34 mouse cellular contexts compared by ENCODE assay signal in the genomic region with DNA sequence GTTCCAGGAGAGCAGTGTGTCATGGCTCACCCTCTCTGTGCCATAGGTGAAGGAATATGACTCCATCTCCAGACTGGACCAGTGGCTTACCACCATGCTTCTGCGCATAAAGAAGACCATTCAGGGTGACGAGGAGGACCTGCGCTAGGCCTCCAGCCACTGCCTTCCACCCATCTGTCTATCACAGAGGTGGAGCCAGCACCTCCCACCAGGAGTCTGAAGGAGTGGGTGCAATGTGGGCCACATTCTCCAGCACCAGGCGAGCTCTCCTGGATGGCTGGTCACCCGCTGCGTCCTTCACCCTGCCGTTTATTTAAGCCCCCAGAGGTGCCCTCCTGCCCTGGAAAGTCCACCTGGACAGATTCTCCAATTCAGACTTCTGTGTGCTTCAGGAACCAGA. TPM values are rescaled to one million over a fixed set of nuclear protein-coding genes. Genes with fewer than 3 reads are reported as not detected.
"Had no signal": no experiment of that assay in that cellular context is flagged by ENCODE, and none has a peak within 500 bp of the region (broad histone marks: within the 10 kb centered on the region; RNA-seq: fewer than 3 reads in every experiment).

No protein-coding gene starts in this region.

- H3K27ac ChIP-seq: heart, adult 2 months; heart, embryonic 13.5 days; heart, embryonic 15.5 days; hindbrain, embryonic 13.5 days; hindbrain, embryonic 15.5 days; hindbrain, postnatal 0 days; kidney, embryonic 15.5 days; kidney, postnatal 0 days; limb, embryonic 13.5 days; limb, embryonic 15.5 days; liver, embryonic 12.5 days; liver, embryonic 14.5 days had no signal

- DNase-seq: gastrocnemius, postnatal 14 days; gastrocnemius, postnatal 36 days; heart, adult 11 months; heart, adult 2 months; heart, postnatal 14 days; heart, postnatal 36 days; kidney, adult 11 months; kidney, adult 2 months; kidney, adult 9 months; kidney, postnatal 14 days; kidney, postnatal 36 days; layer of hippocampus, adult 9-11 months; layer of hippocampus, postnatal 36 days had no signal

- H3K4me3 ChIP-seq: heart, adult 2 months; heart, embryonic 13.5 days; heart, embryonic 15.5 days; hindbrain, embryonic 13.5 days; hindbrain, embryonic 15.5 days; kidney, embryonic 15.5 days; limb, embryonic 13.5 days; limb, embryonic 15.5 days; liver, embryonic 12.5 days had no signal

- ATAC-seq: hindbrain, postnatal 0 days; intestine, embryonic 16.5 days; liver, embryonic 12.5 days had no signal

RNA-seq across cellular contexts. Expression of a gene that starts 13.2 kb away (rescaled TPM):
- total RNA-seq: hematopoietic stem cell, adult 5-6 weeks; liver, adult 2 months had no signal
- polyA plus RNA-seq: liver, embryonic 12.5 days had no signal

RNA-seq across cellular contexts. Expression of a gene that starts 54.8 kb away (rescaled TPM):
- total RNA-seq: gastrocnemius, adult 18-20 months; gastrocnemius, adult 8-10 months; gastrocnemius, postnatal 14 days; gastrocnemius, postnatal 36 days; heart, adult 2 months; heart, postnatal 14 days; heart, postnatal 36 days; hematopoietic stem cell, adult 5-6 weeks; liver, adult 2 months had no signal
- polyA plus RNA-seq: heart, embryonic 11.5 days; heart, embryonic 15.5 days; heart, postnatal 0 days; hindbrain, embryonic 11.5 days; kidney, adult 2 months; kidney, embryonic 15.5 days; large intestine, adult 2 months; limb, embryonic 11.5 days; limb, embryonic 15.5 days; liver, embryonic 12.5 days had no signal
